Mouse (Mus musculus) myocyte (in vitro differentiated cells): ENCODE measurements around the gene Slc9a9.

Source experiments
- E2F4 ChIP-seq: IDR thresholded peaks from one replicate; pipeline ENCODE4 v1.6.1; 2011; ENCODE audit warnings: mild to moderate bottlenecking, control low read depth, moderate library complexity; ENCODE audit not compliant: insufficient read depth
- MAX ChIP-seq: IDR thresholded peaks from one replicate; pipeline ENCODE4 v1.6.1; 2011; ENCODE audit warnings: low read depth, mild to moderate bottlenecking, control low read depth
- MYOD1 ChIP-seq, 3 experiments: IDR thresholded peaks; one replicate each; pipeline ENCODE4 v1.6.1; 2011; ENCODE audit warnings: control low read depth in 2 of 3, low read depth in 2 of 3, mild to moderate bottlenecking in 2 of 3, moderate library complexity in 1 of 3; ENCODE audit not compliant: insufficient read length in 2 of 3, control insufficient read depth in 1 of 3
- POLR2A ChIP-seq: IDR thresholded peaks from one replicate; pipeline ENCODE4 v1.6.1; 2011; ENCODE audit warnings: low read depth, mild to moderate bottlenecking, control low read depth, moderate library complexity; ENCODE audit not compliant: insufficient read length
- POLR2AphosphoS2 ChIP-seq: IDR thresholded peaks from one replicate; pipeline ENCODE4 v1.6.1; 2011; ENCODE audit warnings: low read depth, control low read depth; ENCODE audit not compliant: insufficient read length
- SRF ChIP-seq: IDR thresholded peaks from one replicate; pipeline ENCODE4 v1.6.1; 2011; ENCODE audit warnings: low read depth; ENCODE audit not compliant: control insufficient read depth, insufficient read length
- USF1 ChIP-seq: IDR thresholded peaks from one replicate; pipeline ENCODE4 v1.6.1; 2011; ENCODE audit warnings: low read depth, mild to moderate bottlenecking, control low read depth, moderate library complexity

GRCm38 (mm10) chr9:95186386-95187289 is 516.9 kb downstream of the Slc9a9 start:
- TF ChIP-seq POLR2AphosphoS2 (no peak), MAX (no peak), POLR2A (no peak), SRF (no peak), E2F4 (no peak), USF1 (no peak), MYOD1 (IDR thresholded peaks at IDR 0.05; ENCODE audit: control insufficient read depth in 1 of 3, insufficient read length in 2 of 3, low read depth in 2 of 3) (no peak)
